Mouse (Mus musculus): ENCODE data around the gene Thsd4.

DNA sequence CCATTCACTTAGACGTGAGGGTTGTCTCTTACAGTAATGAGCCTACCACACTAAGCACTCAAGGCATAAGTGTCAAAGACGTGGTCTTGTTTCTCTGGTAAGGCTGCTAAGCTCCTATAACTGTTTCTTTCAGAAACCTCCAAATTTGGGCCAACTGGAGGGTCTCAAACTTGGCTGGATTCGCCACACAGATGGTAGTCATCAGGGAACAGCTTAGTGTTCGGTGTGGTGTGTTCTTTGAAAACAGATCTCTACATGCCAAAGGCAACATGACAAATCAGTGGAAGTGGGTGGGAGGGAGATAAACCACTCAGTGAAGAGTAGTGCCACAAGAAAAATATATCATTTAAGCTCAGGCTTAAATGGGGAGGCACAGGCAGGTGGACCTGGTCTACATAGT, 191.9 kb downstream of the Thsd4 start:
- TF ChIP-seq POLR2A (IDR thresholded peaks at IDR 0.05; ENCODE audit: extremely low read depth, insufficient read depth, low read length) (no peak), CTCF (IDR thresholded peaks at IDR 0.05; ENCODE audit: low read depth, low read length) (no peak)
